Mouse (Mus musculus): ENCODE results near the gene Samd13.
A peak's percentile ranks its signal among the peaks of the same experiment; 100 is the strongest.

Samd13 gene

GRCm38 (mm10) chr3:146684811-146685675 is at the start of gene Samd13:
TSS of gene Samd13 (minus strand) at chr3:146685592.
- peak; percentile 14 for DNase-seq (ENCODE audit: low read depth, low spot score)

GRCm38 (mm10) chr3:146731499-146731898 is 46.1 kb upstream of the Samd13 start:
- no peak for DNase-seq (ENCODE audit: low read depth, low spot score)

- DNase-seq (ENCODE audit: low read depth, low spot score), result peak; percentile 5
Measured at GRCm38 (mm10) chr3:146723037-146723436, 37.6 kb upstream of the Samd13 start.

- no peak for DNase-seq (ENCODE audit: low read depth, low spot score)
Measured at GRCm38 (mm10) chr3:146719696-146720095, 34.3 kb upstream of the Samd13 start.

GRCm38 (mm10) chr3:146718251-146718650 is 32.9 kb upstream of the Samd13 start:
- DNase-seq (ENCODE audit: low read depth, low spot score), result no peak

- no peak for DNase-seq (ENCODE audit: low read depth, low spot score)
Measured at GRCm38 (mm10) chr3:146712305-146712704, 26.9 kb upstream of the Samd13 start.

DNA sequence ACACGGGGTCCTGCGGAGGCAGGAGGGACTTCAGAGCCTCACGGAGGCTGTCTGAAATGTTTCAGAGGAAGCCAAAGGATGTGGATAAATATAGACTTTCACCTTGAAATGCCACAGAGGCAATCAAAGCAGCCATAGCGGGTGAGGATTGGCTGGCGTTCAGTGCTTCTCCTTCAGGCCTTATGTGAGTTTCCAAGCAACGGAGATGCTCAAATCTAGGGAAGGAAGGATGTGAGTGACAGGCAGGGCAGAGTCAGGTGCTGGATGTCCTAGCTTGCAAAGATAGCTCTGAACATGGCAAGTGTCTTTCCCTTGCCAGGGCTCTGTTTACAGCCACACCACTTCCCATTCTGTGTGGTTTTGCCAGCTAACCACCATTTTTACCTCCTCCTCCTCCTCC is 26.2 kb upstream of the Samd13 start:
- DNase-seq (ENCODE audit: low read depth, low spot score), result no peak

DNA sequence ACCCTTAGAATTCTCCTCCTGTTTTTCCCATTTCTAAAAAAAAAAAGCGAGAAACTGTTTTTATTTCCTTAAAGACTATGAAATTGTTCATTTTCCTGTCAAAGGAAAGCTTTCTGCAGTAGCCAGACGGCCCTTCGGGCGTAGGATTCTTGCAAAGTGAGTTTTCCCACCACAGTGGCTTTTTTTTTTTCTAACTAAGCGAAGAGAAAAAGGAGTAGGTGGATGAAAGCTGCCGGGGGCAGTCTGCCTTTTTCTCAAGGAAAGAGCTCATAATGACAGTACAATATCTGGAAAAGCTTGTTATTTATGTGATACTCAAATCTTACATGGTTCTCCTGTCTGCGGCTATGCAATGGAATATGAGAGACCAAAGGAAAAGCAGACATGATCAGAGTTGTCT is 25.7 kb upstream of the Samd13 start:
- no peak for DNase-seq (ENCODE audit: low read depth, low spot score)

GRCm38 (mm10) chr3:146709086-146709485 is 23.7 kb upstream of the Samd13 start:
- DNase-seq (ENCODE audit: low read depth, low spot score), result no peak

DNA sequence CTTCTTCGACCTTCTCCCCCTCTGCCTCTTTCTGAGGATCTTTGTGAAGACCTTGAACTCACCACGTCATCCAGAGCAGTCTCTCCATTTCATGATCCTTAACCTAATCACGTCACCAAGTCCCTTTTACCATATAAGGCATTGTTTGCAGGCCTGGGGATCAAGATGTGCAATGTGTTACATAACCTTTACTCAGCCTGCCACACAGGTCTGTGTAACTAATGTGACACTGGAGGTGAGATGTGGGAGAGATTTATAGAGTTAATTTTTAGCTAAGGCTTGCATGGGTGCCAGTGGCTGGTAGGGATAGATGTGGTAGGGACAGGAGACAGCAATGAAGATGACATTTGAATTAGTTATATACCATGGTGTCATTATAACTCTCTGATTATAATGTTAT is 23.0 kb upstream of the Samd13 start:
- no peak for DNase-seq (ENCODE audit: low read depth, low spot score)

- no peak for DNase-seq (ENCODE audit: low read depth, low spot score)
Measured at GRCm38 (mm10) chr3:146704099-146704498, 18.7 kb upstream of the Samd13 start.

DNA sequence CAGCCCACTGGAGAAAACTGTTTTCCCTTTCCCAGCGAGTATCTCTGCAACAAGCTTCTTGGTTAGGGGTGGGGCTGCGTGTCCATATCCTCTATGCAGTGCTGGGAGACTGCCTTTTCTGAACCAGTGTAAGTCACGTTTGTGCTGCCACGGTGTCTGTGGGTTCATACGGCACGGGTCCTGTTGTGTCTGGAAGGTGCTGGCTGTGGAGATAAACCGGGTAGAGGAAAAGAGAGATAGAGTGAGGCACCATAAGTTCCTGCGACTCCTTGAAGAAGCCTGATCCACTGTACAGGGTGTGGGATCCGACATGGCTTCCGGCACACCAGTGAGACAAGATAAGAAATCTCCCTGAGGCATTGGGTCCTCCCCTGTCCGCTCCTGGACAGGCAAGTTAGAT is 14.7 kb upstream of the Samd13 start:
- DNase-seq (ENCODE audit: low read depth, low spot score), result no peak

DNA sequence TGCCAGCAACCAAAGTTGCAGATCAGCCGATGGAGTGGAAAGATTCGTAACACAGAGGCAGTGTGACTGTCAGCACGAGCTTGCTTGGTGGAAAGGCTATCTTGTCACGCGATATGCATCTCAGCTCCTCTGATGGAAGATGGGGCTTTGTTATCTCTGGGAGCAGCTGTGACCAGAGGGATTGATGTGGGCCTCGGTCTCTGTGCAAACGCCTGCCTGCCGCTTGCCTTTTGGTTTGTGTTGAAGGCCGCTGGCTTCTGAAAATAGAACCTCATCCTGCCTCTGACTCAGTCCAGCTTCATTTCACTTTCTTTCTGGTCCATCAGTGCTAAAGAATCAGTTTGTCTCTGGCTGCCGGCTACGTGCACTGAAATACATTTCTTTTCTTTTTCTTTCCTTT is 13.6 kb upstream of the Samd13 start:
- DNase-seq (ENCODE audit: low read depth, low spot score), result no peak

DNA sequence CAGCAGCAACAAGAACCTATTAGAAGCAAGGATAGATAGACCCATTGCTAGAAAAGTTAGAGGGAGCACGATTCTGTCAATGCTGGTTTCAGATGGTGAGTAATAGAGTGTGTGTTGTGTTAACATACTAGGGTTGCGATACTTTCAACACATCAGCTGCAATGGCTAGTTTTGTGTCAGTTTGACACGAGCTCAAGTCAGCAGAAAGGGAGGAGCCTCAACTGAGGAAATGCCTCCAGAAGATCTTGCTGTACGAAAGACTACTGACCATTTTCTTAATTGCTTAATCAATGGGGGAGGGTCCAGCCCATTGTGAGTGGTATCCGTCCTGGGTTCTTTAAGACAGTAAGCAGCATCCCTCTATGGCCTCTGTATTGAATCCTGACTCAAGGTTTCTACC is 7.2 kb upstream of the Samd13 start:
- DNase-seq (ENCODE audit: low read depth, low spot score), result no peak

GRCm38 (mm10) chr3:146687121-146687725 is 1.8 kb upstream of the Samd13 start:
- DNase-seq (ENCODE audit: low read depth, low spot score), result no peak

DNA sequence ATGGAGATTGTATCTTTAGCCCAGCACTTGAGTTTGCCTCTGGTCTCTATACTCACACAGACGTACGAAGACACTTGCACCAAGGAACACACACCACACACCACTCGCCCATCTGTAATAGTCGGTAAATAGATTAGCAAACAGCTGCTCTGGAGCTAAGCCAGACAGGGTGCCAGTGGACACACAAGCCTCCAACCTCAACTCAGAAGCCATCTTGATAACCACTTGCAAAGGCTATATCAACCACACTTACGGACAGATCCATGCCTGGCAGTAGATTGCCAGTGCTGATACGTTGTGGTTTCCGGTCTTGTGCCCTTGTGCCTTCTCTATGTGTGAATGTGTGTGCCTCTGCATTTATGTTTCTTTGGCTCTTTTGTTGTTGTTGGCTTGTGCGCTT is 1.0 kb upstream of the Samd13 start:
- no peak for DNase-seq (ENCODE audit: low read depth, low spot score)

GRCm38 (mm10) chr3:146683095-146683494 is 2.3 kb downstream of the Samd13 start:
- no peak for DNase-seq (ENCODE audit: low read depth, low spot score)

GRCm38 (mm10) chr3:146682140-146682651 is 3.2 kb downstream of the Samd13 start:
- DNase-seq (ENCODE audit: low read depth, low spot score), result peak; percentile 81

DNA sequence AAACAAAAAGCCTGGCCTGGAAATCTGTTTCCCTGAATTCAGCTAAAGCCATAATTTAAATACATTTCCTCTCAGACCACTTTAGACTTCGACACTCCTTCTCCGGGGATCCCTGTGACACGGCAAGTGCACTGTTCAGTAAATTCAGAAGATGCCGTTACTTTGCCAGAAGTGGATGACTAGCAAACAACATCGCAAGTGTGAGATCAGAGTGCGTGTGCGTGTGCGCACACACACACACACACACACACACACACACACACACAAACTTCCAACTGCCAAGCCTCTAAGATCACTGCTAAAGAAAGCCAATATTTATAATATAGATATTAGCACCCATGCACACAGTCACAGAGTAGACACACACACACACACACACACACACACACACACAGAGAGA is 3.7 kb downstream of the Samd13 start:
- DNase-seq (ENCODE audit: low read depth, low spot score), result no peak

DNA sequence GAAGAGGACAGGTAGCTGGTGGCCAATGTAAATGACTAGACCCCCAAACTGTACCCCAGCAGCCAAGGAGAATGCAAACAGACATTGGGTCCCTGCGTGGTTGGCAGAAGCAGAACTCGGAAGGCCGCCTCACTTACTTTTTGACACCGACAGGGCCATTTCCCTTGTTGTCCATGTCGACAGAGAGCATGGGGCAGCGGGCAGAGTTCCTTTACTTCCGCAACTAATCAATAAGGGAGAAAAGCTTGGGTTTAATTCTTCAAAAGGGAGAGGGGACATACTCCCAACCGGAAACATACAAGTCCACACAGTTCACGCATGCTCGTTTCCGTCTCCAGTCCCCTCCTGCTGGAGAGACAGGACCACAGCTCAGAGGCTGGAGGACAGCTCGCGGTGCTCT is 4.8 kb downstream of the Samd13 start:
- DNase-seq (ENCODE audit: low read depth, low spot score), result no peak

- no peak for DNase-seq (ENCODE audit: low read depth, low spot score)
Measured at GRCm38 (mm10) chr3:146679646-146680045, 5.7 kb downstream of the Samd13 start.

DNA sequence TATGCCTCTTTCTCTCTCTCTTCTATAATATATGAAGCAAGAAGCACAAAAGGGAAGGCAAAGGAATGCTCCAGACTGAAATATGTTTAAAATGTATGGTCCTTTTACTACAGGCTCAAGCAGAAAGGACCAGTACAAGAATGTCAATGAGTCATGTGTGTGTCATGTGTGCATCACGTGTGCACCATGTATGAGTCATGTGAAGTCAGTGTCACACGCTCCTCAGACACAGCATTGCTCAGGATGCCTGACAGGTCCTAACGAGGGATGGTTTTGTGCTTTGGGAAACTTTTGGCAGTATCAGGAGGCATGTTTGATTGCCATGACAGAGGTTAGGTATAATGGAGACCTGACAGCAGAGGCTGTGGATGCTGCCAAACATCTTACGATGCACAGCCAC is 9.2 kb downstream of the Samd13 start:
- DNase-seq (ENCODE audit: low read depth, low spot score), result no peak

GRCm38 (mm10) chr3:146675101-146675500 is 10.3 kb downstream of the Samd13 start:
- DNase-seq (ENCODE audit: low read depth, low spot score), result no peak

Measured in skeletal muscle tissue, adult 2 months (tissue).